Mouse (Mus musculus) frontal cortex, postnatal 25 days (tissue): Measurements from ENCODE around the gene B230217C12Rik.

ENCODE experiments used
- DNase-seq, 2 experiments: peaks; one replicate each; pipeline ENCODE4 v3.0.0; 2022; ENCODE audit warnings: low spot score in 2 of 2

B230217C12Rik gene

GRCm38 (mm10) chr11:97809235-97810121 is 31.1 kb upstream of the B230217C12Rik start:
- DNase-seq, result no peak

GRCm38 (mm10) chr11:97810356-97810755 is 30.2 kb upstream of the B230217C12Rik start:
- no peak for DNase-seq

DNA sequence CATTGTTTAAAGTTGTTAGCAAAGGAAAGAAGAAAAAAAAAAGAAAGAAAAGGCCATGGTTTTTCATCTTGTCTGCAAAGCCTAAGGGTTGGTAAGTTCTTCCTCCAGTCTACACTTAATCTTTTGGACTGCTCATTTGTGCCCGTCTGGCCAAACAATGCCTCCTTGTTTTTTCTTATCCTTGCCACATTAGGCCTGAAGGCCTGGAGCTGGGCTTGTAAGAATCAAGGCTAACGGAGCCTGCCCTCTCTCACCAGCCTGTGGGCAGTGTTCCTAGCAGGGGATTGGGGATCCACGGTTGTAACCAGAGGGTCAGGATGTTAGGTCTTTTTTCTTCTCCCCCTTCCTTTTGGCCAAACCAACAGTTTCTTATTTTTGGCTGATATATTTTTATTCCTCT is 29.6 kb upstream of the B230217C12Rik start:
- no peak for DNase-seq

GRCm38 (mm10) chr11:97811569-97812362 is 28.8 kb upstream of the B230217C12Rik start:
- no peak for DNase-seq

GRCm38 (mm10) chr11:97812491-97812921 is 28.1 kb upstream of the B230217C12Rik start:
- no peak for DNase-seq

- no peak for DNase-seq
Observed at GRCm38 (mm10) chr11:97813085-97813484, 27.5 kb upstream of the B230217C12Rik start.

DNA sequence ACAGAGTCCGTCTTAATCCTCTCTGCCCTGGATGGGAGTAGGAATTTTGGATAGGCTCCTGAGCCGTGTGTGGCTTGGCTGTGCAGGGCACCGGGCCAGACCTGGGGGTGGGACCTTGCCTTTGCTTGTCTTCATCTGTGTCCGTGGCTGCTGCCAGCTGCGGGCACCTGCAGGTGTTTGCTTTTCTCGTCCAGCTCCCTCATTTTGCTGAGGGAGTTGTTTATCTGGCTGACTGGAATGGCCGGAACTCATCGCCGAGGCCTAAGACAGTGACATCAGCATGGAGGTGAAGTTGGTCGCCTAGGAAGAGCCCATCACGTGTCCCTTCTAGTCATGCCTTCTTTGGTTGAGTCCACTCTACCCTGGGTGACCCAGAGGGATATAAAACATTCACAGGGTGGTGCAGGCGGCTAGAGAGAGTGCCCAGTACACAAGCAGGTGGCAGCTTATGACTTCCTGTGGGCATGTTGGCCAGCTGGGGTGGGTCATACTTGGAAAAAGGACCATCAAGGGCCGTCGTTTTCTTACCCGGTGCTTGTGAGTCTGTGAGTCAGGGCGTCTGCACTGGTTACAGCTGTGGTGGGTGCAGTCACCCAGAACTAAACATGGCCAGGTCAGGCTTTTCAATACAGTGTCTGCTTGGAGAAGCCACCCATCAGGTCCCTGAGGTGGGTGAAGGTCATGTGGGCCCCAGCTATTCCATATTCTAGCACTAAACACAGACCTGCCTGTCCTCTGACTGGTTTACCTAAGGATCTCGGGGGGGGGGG is 26.6 kb upstream of the B230217C12Rik start:
- DNase-seq, result no peak

- no peak for DNase-seq
Observed at GRCm38 (mm10) chr11:97815736-97816135, 24.8 kb upstream of the B230217C12Rik start.

DNA sequence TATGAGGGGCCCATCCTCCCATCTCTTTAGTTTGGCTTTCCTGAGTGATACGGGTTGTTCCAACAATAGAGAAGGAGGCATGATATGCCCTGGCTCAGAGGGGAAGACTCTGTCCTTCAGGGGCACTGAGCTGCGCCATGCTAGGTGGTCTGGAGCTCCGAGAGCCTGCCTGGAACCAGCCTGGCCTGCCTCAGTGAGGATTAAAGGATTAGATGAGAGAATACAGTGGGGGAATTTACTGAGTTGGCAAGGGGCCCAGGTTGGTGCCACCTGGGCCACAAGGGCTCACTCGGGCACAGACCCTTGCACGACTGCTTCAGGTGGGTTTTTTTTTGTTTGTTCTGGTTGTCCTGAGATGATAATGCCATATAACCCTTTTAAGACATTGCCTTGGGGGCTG is 24.4 kb upstream of the B230217C12Rik start:
- DNase-seq, result no peak

- DNase-seq, result no peak
Observed at GRCm38 (mm10) chr11:97816916-97817315, 23.7 kb upstream of the B230217C12Rik start.

GRCm38 (mm10) chr11:97817379-97817778 is 23.2 kb upstream of the B230217C12Rik start:
- DNase-seq, result no peak

- no peak for DNase-seq
Observed at GRCm38 (mm10) chr11:97818003-97818402, 22.6 kb upstream of the B230217C12Rik start.

- no peak for DNase-seq
Observed at GRCm38 (mm10) chr11:97818571-97818970, 22.0 kb upstream of the B230217C12Rik start.

GRCm38 (mm10) chr11:97819102-97819501 is 21.5 kb upstream of the B230217C12Rik start:
- DNase-seq, result no peak

GRCm38 (mm10) chr11:97819923-97820322 is 20.7 kb upstream of the B230217C12Rik start:
- DNase-seq, result no peak

DNA sequence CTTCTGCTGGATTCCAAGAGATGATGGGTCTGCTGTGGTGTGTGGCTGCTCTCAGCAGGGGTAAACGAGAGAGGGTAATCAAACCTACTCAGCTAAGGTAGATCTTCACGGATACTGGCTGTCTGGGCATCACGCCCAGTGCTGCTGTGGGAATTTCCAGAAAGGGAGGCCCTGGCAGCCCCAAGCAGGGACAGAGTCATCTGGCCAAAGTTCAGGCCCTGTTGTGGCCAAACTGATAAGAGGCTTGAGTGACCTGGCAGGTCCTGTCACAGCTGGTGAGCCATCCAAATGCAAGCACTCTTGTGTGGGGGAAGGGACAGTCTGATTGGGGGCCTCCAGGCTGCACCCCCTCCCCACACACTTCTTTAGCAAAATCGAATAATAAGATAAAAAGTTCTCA is 19.7 kb upstream of the B230217C12Rik start:
- DNase-seq, result no peak

DNA sequence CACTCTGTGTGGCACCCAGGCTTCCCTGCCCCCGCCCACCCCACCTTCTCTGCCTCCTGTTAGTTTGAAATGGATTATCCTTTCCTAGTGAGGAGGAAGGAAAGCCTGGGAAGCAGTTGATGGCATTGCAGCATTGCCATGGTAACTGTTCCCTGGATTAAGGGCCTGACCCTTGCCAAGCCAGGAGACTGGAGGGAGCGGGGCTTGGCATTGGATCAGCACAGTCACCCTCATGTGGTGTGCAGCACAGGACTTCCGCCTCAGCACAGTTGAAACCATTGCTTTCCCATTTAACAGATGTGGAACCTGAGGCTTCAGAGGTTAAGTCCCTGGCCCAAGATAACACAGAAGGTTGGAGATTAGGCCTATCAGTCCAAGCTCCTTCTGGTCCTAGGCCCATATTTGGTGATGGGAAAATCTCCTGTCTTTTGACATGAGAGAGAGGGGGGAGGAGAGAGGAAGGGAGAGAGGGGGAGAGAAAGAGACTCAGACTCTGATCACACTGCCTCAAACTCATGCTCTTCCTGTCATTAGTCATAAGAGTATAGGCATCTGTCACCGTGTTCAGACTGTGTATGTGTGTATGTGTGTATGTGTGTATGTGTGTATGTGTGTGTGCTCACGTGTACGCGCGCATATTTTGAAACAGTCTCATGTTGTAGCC is 19.0 kb upstream of the B230217C12Rik start:
- DNase-seq, result no peak

GRCm38 (mm10) chr11:97822840-97823603 is 17.6 kb upstream of the B230217C12Rik start:
- no peak for DNase-seq

DNA sequence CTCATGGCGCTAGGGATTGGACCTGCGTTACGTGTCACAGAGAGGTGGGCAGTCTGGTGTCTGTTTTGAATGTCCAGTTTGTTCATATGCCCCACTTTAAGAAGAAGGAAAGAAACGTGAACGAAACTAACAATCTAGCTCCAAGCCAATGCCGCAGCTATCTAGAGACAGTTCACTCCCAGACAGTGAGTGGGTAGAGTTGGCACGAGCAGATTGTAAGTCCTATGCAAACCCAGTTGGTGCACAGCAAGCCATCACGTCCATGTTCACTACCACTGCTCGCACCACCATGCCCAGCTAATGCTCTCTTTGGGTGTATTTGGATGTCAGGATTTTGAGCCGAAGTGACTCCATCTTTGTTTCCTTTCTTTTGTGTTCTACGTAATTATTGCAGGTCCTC is 16.4 kb upstream of the B230217C12Rik start:
- DNase-seq, result no peak

- no peak for DNase-seq
Observed at GRCm38 (mm10) chr11:97824895-97825294, 15.7 kb upstream of the B230217C12Rik start.

DNA sequence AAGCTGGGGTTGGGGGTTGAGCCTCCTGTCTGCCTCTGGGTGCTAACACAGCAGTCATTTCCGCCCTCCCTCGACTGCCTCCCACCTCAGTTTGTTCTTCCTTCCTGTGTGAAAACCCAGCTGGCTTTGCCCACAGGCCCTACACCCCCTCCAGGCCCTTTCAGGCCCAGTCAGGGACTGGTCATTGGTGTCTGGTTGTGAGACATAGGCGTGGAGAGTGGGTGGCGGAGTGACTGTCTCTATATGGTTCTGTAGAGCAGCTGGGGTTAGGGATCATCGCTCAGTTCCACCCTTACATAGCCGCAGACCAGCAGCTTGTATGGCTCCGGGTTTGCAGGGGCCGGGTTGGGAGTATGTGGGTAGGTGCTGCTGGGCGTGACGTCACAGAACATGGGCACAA is 15.3 kb upstream of the B230217C12Rik start:
- no peak for DNase-seq
